Mouse (Mus musculus): ENCODE measurements around the gene Gemin4. TPM values are rescaled to one million over a fixed set of nuclear protein-coding genes. Genes with fewer than 3 reads are reported as not detected.
A peak's percentile ranks its signal among the peaks of the same experiment; 100 is the strongest.

Gemin4 gene
- polyA plus RNA-seq, 1 experiment from 2014 or later, result 12.0 TPM

DNA sequence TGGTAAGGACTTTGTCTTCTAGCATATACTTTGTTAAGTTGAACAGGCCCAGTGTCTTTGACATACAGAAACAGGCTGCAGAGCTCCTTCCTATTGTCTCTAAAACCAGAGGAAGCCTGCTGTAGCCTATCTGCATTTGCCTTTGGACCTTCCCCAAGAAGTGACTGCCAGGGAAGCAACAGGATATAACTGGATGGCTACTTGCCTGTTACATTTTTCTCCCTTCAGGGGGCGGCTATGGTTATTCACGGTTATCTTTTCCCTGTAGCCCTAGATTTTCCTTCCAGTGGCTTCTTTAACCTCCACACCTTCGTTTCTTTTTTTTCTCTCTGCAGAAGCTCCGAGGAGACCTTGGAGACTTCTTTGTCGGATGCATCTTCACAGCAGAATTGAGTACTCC, 10.7 kb downstream of the Gemin4 start:
- no peak for ATAC-seq
- Histone ChIP-seq H3K4me1 (ENCODE audit: control insufficient read depth, insufficient read depth, low read depth, low read length) (peaks cover 13% of the 10 kb centered on the region), H3K27ac (ENCODE audit: low read depth, low read length) (no peak overlapping the region), H3K4me2 (ENCODE audit: low read length) (no peak overlapping the region), H3K4me3 (ENCODE audit: low read length) (no peak overlapping the region), H3K27me3 (replicated peaks; ENCODE audit: control insufficient read depth, insufficient read depth, low read length) (no peaks in the 10 kb centered on the region), H3K9me3 (ENCODE audit: control insufficient read depth, low read length) (no peaks in the 10 kb centered on the region), H3K36me3 (ENCODE audit: control insufficient read depth, insufficient read depth, low read length) (peaks cover 19% of the 10 kb centered on the region), H3K9ac (ENCODE audit: low read depth, low read length) (no peak overlapping the region)
- WGBS, result 84% methylated on average over 5 of the region's 5 CpGs

DNA sequence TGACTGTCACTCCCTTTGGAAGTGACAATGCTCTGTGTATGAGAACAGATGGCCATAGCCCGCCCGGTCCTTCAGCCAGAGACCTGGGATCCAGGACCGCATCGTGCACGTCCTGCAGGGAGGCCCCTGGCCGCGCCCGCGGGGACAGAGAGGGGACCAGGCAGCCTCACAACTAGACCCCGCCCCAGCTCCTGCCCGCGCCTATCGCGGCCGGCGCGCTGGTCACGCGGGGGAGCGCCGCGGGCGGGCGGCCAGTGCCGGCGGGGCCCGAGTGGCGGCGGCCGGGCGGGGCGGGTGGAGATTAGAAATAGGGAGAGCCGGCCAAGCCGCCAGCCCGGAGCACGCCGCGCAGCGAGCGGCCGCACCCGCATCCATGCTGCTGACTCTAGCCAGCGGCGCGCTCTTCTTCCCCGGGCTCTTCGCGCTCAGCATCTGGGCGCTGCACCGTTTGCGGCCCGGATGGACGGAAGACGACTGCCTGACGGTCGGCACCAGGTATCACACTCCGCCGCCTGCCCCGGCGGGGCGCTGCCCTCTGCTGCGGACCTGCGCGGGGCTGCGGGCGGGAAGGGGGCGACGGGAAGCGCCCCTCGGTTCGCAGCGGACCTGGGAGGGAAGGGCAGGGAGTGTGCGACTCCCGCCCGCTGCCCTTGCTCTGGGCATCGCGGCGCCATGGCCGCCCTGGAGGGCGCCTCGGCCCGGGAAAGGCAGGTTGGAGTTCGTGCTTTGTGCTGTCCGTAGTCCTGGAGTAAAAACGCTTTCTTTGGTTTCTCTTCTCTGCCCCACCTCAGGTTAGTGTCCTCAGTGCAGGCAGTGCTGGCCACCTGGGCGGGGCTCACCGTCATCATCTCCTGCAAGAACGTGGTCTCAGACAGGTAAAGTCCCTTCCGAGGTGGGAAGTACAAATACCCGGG, 15.4 kb downstream of the Gemin4 start:
- Histone ChIP-seq H3K36me3 (ENCODE audit: control insufficient read depth, insufficient read depth, low read length) (peaks cover 5% of the 10 kb centered on the region), H3K9ac (ENCODE audit: low read depth, low read length) (peak overlapping the region; percentile 97), H3K27me3 (replicated peaks; ENCODE audit: control insufficient read depth, insufficient read depth, low read length) (no peaks in the 10 kb centered on the region), H3K4me1 (ENCODE audit: control insufficient read depth, insufficient read depth, low read depth, low read length) (peaks cover 16% of the 10 kb centered on the region), H3K4me2 (ENCODE audit: low read length) (peak overlapping the region; percentile 82), H3K9me3 (ENCODE audit: control insufficient read depth, low read length) (no peaks in the 10 kb centered on the region), H3K27ac (ENCODE audit: low read depth, low read length) (peak overlapping the region; percentile 89), H3K4me3 (ENCODE audit: low read length) (peak overlapping the region; percentile 98)
- ATAC-seq, result peak; percentile 98
- under 1% methylated on average over 76 of the region's 90 CpGs for WGBS

DNA sequence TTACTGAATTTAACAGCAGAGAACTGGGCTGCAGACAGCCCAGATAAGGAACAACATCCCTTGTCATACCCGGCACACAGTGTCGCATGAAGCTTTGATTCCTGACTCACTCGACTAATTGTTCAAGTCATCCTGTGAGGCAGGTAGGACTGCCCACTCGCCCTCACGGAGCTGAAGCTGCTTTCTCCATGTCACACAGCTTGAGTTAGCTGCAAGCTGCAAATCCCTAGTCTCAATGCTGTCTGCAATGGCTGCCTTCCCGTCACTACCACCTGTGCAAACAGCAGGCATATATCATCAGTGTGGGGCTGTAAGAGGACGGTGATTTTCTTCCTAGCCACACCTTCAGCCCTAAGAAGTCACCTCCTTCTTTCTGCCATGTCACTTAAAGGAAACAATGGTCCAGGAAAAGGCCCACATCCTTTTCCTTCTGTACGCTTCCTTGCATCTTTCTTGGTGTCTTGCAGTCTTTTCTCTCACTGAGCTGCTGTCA, 20.4 kb downstream of the Gemin4 start:
- H3K4me3 ChIP-seq (ENCODE audit: low read length), result no peak overlapping the region
- no peak overlapping the region for H3K9ac ChIP-seq (ENCODE audit: low read depth, low read length)
- H3K4me1 ChIP-seq (ENCODE audit: control insufficient read depth, insufficient read depth, low read depth, low read length), result peaks cover 4% of the 10 kb centered on the region
- no peak overlapping the region for H3K27ac ChIP-seq (ENCODE audit: low read depth, low read length)
- H3K9me3 ChIP-seq (ENCODE audit: control insufficient read depth, low read length), result no peaks in the 10 kb centered on the region
- ATAC-seq, result no peak
- WGBS, result 64% methylated on average over 8 of the region's 8 CpGs
- H3K4me2 ChIP-seq (ENCODE audit: low read length), result no peak overlapping the region
- no peaks in the 10 kb centered on the region for H3K27me3 ChIP-seq (replicated peaks; ENCODE audit: control insufficient read depth, insufficient read depth, low read length)
- no peaks in the 10 kb centered on the region for H3K36me3 ChIP-seq (ENCODE audit: control insufficient read depth, insufficient read depth, low read length)

GRCm38 (mm10) chr11:76196275-76196976, 21.0 kb downstream of the Gemin4 start:
- WGBS, result 59% methylated on average over 8 of the region's 8 CpGs
- H3K4me3 ChIP-seq (ENCODE audit: low read length), result no peak overlapping the region
- ATAC-seq, result no peak
- no peaks in the 10 kb centered on the region for H3K36me3 ChIP-seq (ENCODE audit: control insufficient read depth, insufficient read depth, low read length)
- peaks cover 2% of the 10 kb centered on the region for H3K4me1 ChIP-seq (ENCODE audit: control insufficient read depth, insufficient read depth, low read depth, low read length)
- no peak overlapping the region for H3K4me2 ChIP-seq (ENCODE audit: low read length)
- H3K9me3 ChIP-seq (ENCODE audit: control insufficient read depth, low read length), result no peaks in the 10 kb centered on the region
- H3K27ac ChIP-seq (ENCODE audit: low read depth, low read length), result no peak overlapping the region
- no peaks in the 10 kb centered on the region for H3K27me3 ChIP-seq (replicated peaks; ENCODE audit: control insufficient read depth, insufficient read depth, low read length)
- H3K9ac ChIP-seq (ENCODE audit: low read depth, low read length), result no peak overlapping the region

DNA sequence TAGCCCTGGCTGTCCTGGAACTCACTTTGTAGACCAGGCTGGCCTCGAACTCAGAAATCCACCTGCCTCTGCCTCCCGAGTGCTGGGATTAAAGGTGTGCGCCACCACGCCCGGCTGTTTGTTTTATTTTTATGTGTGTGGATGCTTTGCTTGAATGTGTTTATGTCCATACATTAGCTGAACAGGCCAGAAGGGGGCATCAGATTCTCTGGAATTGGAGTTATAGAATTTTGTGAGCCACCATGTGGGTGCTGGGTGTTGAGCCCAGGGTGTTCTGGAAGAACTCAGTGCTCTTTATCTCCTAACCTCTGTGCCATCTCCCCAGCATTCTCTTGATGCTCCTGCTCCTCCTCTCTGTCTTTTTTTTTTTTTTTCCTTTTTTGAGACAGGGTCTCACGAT, 30.6 kb downstream of the Gemin4 start:
- H3K36me3 ChIP-seq (ENCODE audit: control insufficient read depth, insufficient read depth, low read length), result no peaks in the 10 kb centered on the region
- 85% methylated on average over 6 of the region's 6 CpGs for WGBS
- H3K9me3 ChIP-seq (ENCODE audit: control insufficient read depth, low read length), result no peaks in the 10 kb centered on the region
- H3K27ac ChIP-seq (ENCODE audit: low read depth, low read length), result no peak overlapping the region
- H3K4me1 ChIP-seq (ENCODE audit: control insufficient read depth, insufficient read depth, low read depth, low read length), result no peaks in the 10 kb centered on the region
- no peak overlapping the region for H3K9ac ChIP-seq (ENCODE audit: low read depth, low read length)
- no peaks in the 10 kb centered on the region for H3K27me3 ChIP-seq (replicated peaks; ENCODE audit: control insufficient read depth, insufficient read depth, low read length)
- ATAC-seq, result no peak
- no peak overlapping the region for H3K4me3 ChIP-seq (ENCODE audit: low read length)
- no peak overlapping the region for H3K4me2 ChIP-seq (ENCODE audit: low read length)

DNA sequence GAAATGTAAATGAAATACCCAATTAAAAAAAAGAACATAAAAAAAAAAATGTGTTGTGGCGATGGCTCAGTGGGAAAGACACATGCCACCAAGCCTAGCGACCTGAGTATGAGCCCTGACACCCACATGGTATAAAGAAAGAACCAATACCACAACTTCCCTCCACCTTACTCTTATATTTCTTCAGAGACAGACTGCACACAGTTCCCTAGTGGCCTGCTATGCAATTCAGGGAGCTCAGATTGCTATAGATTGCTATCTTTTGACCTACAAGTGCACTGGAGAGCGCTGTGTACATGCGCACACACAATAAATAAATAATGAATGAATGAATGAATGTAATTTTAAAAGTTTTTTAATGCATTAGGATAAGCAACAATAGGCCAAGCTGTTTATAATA, 33.7 kb downstream of the Gemin4 start:
- H3K27me3 ChIP-seq (replicated peaks; ENCODE audit: control insufficient read depth, insufficient read depth, low read length), result no peaks in the 10 kb centered on the region
- no peak overlapping the region for H3K4me2 ChIP-seq (ENCODE audit: low read length)
- peaks cover 5% of the 10 kb centered on the region for H3K4me1 ChIP-seq (ENCODE audit: control insufficient read depth, insufficient read depth, low read depth, low read length)
- no peaks in the 10 kb centered on the region for H3K9me3 ChIP-seq (ENCODE audit: control insufficient read depth, low read length)
- 84% methylated on average over 4 of the region's 4 CpGs for WGBS
- no peaks in the 10 kb centered on the region for H3K36me3 ChIP-seq (ENCODE audit: control insufficient read depth, insufficient read depth, low read length)
- H3K4me3 ChIP-seq (ENCODE audit: low read length), result no peak overlapping the region
- no peak overlapping the region for H3K9ac ChIP-seq (ENCODE audit: low read depth, low read length)
- no peak for ATAC-seq
- H3K27ac ChIP-seq (ENCODE audit: low read depth, low read length), result no peak overlapping the region

DNA sequence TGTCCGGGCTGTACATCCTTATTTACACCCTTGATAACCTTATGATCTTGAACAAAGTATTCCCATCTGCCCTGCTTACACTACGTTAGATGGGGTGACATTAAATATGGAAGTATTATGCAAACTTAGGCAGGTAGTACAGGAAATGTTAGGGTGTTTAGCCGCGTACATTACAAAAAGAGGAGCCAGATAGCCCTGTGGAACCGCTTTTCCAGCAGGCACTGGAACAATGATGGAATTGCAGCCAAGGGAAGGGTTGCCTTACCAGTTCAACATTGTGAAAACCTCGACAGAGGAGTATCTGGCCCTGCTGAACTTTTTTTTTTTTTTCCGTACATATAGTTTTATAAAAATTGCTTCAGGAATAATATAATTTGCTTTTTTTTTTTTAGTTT, 37.3 kb downstream of the Gemin4 start:
- WGBS, result 20% methylated on average over 7 of the region's 7 CpGs

DNA sequence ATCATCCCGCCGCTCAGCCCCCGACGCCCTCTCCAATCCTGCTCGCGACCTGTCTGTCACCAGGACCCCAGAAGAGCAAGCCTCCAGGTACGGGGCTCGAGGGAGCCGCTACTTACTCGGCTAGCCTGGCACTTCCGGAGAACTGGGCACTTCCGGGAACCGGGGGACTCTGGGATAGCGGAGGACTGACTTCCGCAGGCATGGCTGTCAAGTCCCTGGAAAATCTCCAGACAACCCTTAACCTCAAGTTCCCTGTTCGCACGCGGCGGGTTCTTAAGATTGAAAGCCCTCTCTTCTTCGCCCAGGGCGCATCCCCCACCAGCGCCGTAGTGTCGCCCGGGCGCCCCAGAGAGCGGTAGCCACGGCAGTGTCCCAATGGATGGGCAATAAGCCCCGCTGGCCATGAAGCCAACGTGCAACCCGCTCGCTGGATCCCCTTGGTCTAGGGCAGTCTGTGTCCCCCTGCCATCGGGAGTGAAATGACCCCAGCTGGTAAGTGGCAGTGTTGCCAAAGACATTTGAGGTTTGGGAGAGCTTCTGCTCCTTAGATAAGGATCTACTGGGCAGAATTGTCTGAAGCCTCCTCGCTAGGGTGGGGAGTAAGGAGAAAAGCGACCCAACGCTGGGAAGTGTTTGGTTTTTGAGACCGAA, 37.8 kb downstream of the Gemin4 start, which contains the start of the genes Vps53 and Fam57a:
TSS of gene Vps53 (minus strand) at position 153 of the 651 bp plus-strand sequence.
TSS of gene Fam57a (plus strand) at position 177 of the 651 bp plus-strand sequence.
- H3K27ac ChIP-seq (ENCODE audit: low read depth, low read length), result peak within 1 kb of the TSS; percentile 83
- H3K4me3 ChIP-seq (ENCODE audit: low read length), result peak within 1 kb of the TSS; percentile 93
- peak; percentile 96 for ATAC-seq
- H3K9me3 ChIP-seq (ENCODE audit: control insufficient read depth, low read length), result no peaks in the 10 kb centered on the region
- no peaks in the 10 kb centered on the region for H3K27me3 ChIP-seq (replicated peaks; ENCODE audit: control insufficient read depth, insufficient read depth, low read length)
- peak within 1 kb of the TSS; percentile 73 for H3K9ac ChIP-seq (ENCODE audit: low read depth, low read length)
- H3K4me1 ChIP-seq (ENCODE audit: control insufficient read depth, insufficient read depth, low read depth, low read length), result peaks cover 12% of the 10 kb centered on the region
- H3K4me2 ChIP-seq (ENCODE audit: low read length), result peak within 1 kb of the TSS; percentile 60
- no peaks in the 10 kb centered on the region for H3K36me3 ChIP-seq (ENCODE audit: control insufficient read depth, insufficient read depth, low read length)
- under 1% methylated on average over 37 of the region's 37 CpGs for WGBS

More for the DNA sequence above, 37.3 kb downstream of the Gemin4 start:
- Histone ChIP-seq H3K4me2 (ENCODE audit: low read length) (peak overlapping the region; percentile 60), H3K4me3 (ENCODE audit: low read length) (peak overlapping the region; percentile 93), H3K4me1 (ENCODE audit: control insufficient read depth, insufficient read depth, low read depth, low read length) (peaks cover 12% of the 10 kb centered on the region), H3K36me3 (ENCODE audit: control insufficient read depth, insufficient read depth, low read length) (no peaks in the 10 kb centered on the region), H3K9me3 (ENCODE audit: control insufficient read depth, low read length) (no peaks in the 10 kb centered on the region), H3K27me3 (replicated peaks; ENCODE audit: control insufficient read depth, insufficient read depth, low read length) (no peaks in the 10 kb centered on the region), H3K27ac (ENCODE audit: low read depth, low read length) (no peak overlapping the region), H3K9ac (ENCODE audit: low read depth, low read length) (peak overlapping the region; percentile 73)
- ATAC-seq, result no peak
